Mouse (Mus musculus) monocyte, adult 2 months (primary cell): Measurements from ENCODE around the gene Ap4s1.

Experiments used
- DNase-seq, 2 experiments: peaks; one replicate each; pipeline ENCODE4 v3.0.0; 2022; ENCODE audit warnings: low spot score in 2 of 2, low read depth in 1 of 2

Gene Ap4s1

GRCm38 (mm10) chr12:51703859-51704258 lies 13.0 kb downstream of the Ap4s1 start:
- no peak for DNase-seq

- no peak for DNase-seq
Observed at GRCm38 (mm10) chr12:51704572-51704971, 13.7 kb downstream of the Ap4s1 start.

GRCm38 (mm10) chr12:51705778-51706177 lies 14.9 kb downstream of the Ap4s1 start:
- DNase-seq: no peak

- no peak for DNase-seq
Observed at GRCm38 (mm10) chr12:51706673-51707235, 15.9 kb downstream of the Ap4s1 start.

- DNase-seq: no peak
Observed at GRCm38 (mm10) chr12:51708941-51709686, 18.3 kb downstream of the Ap4s1 start.

- no peak for DNase-seq
Observed at GRCm38 (mm10) chr12:51709741-51710140, 18.9 kb downstream of the Ap4s1 start.

GRCm38 (mm10) chr12:51710154-51710553 lies 19.3 kb downstream of the Ap4s1 start:
- DNase-seq: no peak

GRCm38 (mm10) chr12:51712685-51713084 lies 21.9 kb downstream of the Ap4s1 start:
- DNase-seq: no peak

GRCm38 (mm10) chr12:51718617-51719016 lies 27.8 kb downstream of the Ap4s1 start:
- DNase-seq: peak; percentile 6 to 11

- DNase-seq: no peak
Observed at GRCm38 (mm10) chr12:51721836-51722235, 31.0 kb downstream of the Ap4s1 start.

GRCm38 (mm10) chr12:51729058-51729457 lies 38.2 kb downstream of the Ap4s1 start:
- no peak for DNase-seq

- no peak for DNase-seq
Observed at GRCm38 (mm10) chr12:51729827-51730226, 39.0 kb downstream of the Ap4s1 start.

GRCm38 (mm10) chr12:51734605-51735211 lies 43.9 kb downstream of the Ap4s1 start:
- DNase-seq: no peak

- no peak for DNase-seq
Observed at GRCm38 (mm10) chr12:51735840-51736271, 45.0 kb downstream of the Ap4s1 start.

- no peak for DNase-seq
Observed at GRCm38 (mm10) chr12:51736381-51736780, 45.5 kb downstream of the Ap4s1 start.

GRCm38 (mm10) chr12:51736807-51737206 lies 46.0 kb downstream of the Ap4s1 start:
- no peak for DNase-seq

- peak in 1 of 2 experiments; percentile 18 for DNase-seq
Observed at GRCm38 (mm10) chr12:51741690-51742089, 50.9 kb downstream of the Ap4s1 start.

- no peak for DNase-seq
Observed at GRCm38 (mm10) chr12:51744957-51745356, 54.1 kb downstream of the Ap4s1 start.

GRCm38 (mm10) chr12:51747348-51747747 lies 56.5 kb downstream of the Ap4s1 start:
- no peak for DNase-seq

GRCm38 (mm10) chr12:51755938-51756598 lies 65.2 kb downstream of the Ap4s1 start:
- DNase-seq: no peak

- DNase-seq: no peak
Observed at GRCm38 (mm10) chr12:51756599-51756961, 65.7 kb downstream of the Ap4s1 start.

GRCm38 (mm10) chr12:51759374-51759773 lies 68.5 kb downstream of the Ap4s1 start:
- no peak for DNase-seq
